Mouse (Mus musculus) hindbrain, postnatal 0 days (tissue): Measurements from ENCODE around the gene Ntm. TPM values are rescaled to one million over a fixed set of nuclear protein-coding genes. Genes with fewer than 3 reads are reported as not detected.
A peak's percentile ranks its signal among the peaks of the same experiment; 100 is the strongest.

Source experiments
- ATAC-seq: fragments of 200-750 bp; cut with Nextera tagmentation; 2 replicates; pipeline ENCODE4 v1.8.0; 2017; ENCODE audit warnings: mild to moderate bottlenecking, moderate TSS enrichment, moderate library complexity
- DNase-seq: peaks from one replicate; pipeline ENCODE4 v3.0.0-alpha.2; 2015; ENCODE audit warnings: low spot score
- H3K27ac ChIP-seq: fragments of 300-500 bp; sonication (generic); 2 replicates; pipeline ENCODE4 v1.5.1; 2014; ENCODE audit warnings: mild to moderate bottlenecking
- H3K27me3 ChIP-seq: fragments of 300-500 bp; sonication (generic); 2 replicates; pipeline ENCODE4 v1.6.1; 2014; ENCODE audit warnings: low read length, mixed read lengths; ENCODE audit not compliant: insufficient read depth
- H3K36me3 ChIP-seq: fragments of 300-500 bp; sonication (generic); 2 replicates; pipeline ENCODE4 v1.6.1; 2014; ENCODE audit warnings: low read length, mixed read lengths; ENCODE audit not compliant: insufficient read depth
- H3K4me1 ChIP-seq: fragments of 300-500 bp; sonication (generic); 2 replicates; pipeline ENCODE4 v1.6.1; 2014; ENCODE audit warnings: antibody characterized with exemption, low read length, mixed read lengths; ENCODE audit not compliant: insufficient read depth
- H3K4me2 ChIP-seq: fragments of 300-500 bp; sonication (generic); 2 replicates; pipeline ENCODE4 v1.6.1; 2014; ENCODE audit warnings: low read depth, mild to moderate bottlenecking, low read length, moderate library complexity, mixed read lengths
- H3K4me3 ChIP-seq: fragments of 300-500 bp; sonication (generic); 2 replicates; pipeline ENCODE4 v1.5.1; 2014; ENCODE audit warnings: low read length
- H3K9ac ChIP-seq: fragments of 300-500 bp; sonication (generic); replicated peaks from 2 replicates; pipeline ENCODE4 v1.6.1; 2014; ENCODE audit warnings: mild to moderate bottlenecking, low read length, moderate library complexity, mixed read lengths
- H3K9me3 ChIP-seq: fragments of 300-500 bp; sonication (generic); 2 replicates; pipeline ENCODE4 v1.6.1; 2016; ENCODE audit warnings: low read length, mixed read lengths
- CTCF ChIP-seq: IDR thresholded peaks from 2 replicates; pipeline ENCODE4 v1.5.1; 2016; ENCODE audit warnings: antibody characterized with exemption, control low read depth, low read depth
- WGBS: fragments of 180-500 bp; shearing (Covaris S2); extraction: QIAGEN DNeasy Blood & Tissue Kit; methylation state at CpG from one replicate; pipeline ENCODE4 v1.1.7; 2014; 5-methylcytosine and 5-hydroxymethylcytosine counted together
- polyA plus RNA-seq: library from polyadenylated mRNA; unstranded; fragments of >200 nt; fragmentation: Nextera tagmentation; extraction: Ambion mirVana; gene quantifications from 2 replicates; pipeline ENCODE4 v1.2.1, GENCODE M21; 2015
- total RNA-seq: library from RNA; depleted of rRNA; stranded (reverse); fragments of >200 nt; gene quantifications from 2 replicates; pipeline ENCODE4 v1.2.3, GENCODE M21; 2014; rRNA removed

Gene Ntm
- total RNA-seq (191 and 208 TPM in 2 replicates), polyA plus RNA-seq (268 and 269 TPM in 2 replicates)

GRCm38 (mm10) chr9:29962978-29963377, at the start of gene Ntm:
Ntm (minus strand) TSS chr9:29963141.
- 3% methylated on average over 8 of the region's 8 CpGs for WGBS
- Histone ChIP-seq H3K27me3 (no peaks in the 10 kb centered on the region), H3K9me3 (no peaks in the 10 kb centered on the region), H3K4me1 (peaks cover 21% of the 10 kb centered on the region), H3K4me3 (peak within 1 kb of the TSS; percentile 56), H3K4me2 (peak within 1 kb of the TSS; percentile 62), H3K9ac (peak within 1 kb of the TSS; percentile 70), H3K27ac (peak within 1 kb of the TSS; percentile 72), H3K36me3 (no peaks in the 10 kb centered on the region)
- DNase-seq: peak; percentile 89
- TF ChIP-seq CTCF: no peak
- ATAC-seq: peak; percentile 90

- no peaks in the 10 kb centered on the region for H3K36me3 ChIP-seq
- no peak for ATAC-seq
- no peak for DNase-seq
These were observed 42.8 kb upstream of the Ntm start for GRCm38 (mm10) chr9:30005701-30006100.

GRCm38 (mm10) chr9:30003612-30004011, 40.7 kb upstream of the Ntm start:
- ATAC-seq (no peak), DNase-seq (peak; percentile 65)
- Histone ChIP-seq H3K9ac (no peak overlapping the region), H3K27me3 (no peaks in the 10 kb centered on the region), H3K4me3 (no peak overlapping the region), H3K4me2 (no peak overlapping the region), H3K4me1 (no peaks in the 10 kb centered on the region), H3K36me3 (no peaks in the 10 kb centered on the region), H3K9me3 (no peaks in the 10 kb centered on the region), H3K27ac (no peak overlapping the region)
- TF ChIP-seq CTCF: peak; percentile 74
- WGBS: 17% methylated on average over 3 of the region's 3 CpGs

More at GRCm38 (mm10) chr9:30005701-30006100, 42.8 kb upstream of the Ntm start:
- Histone ChIP-seq H3K27ac (no peak overlapping the region), H3K4me2 (no peak overlapping the region), H3K4me3 (no peak overlapping the region), H3K9ac (no peak overlapping the region), H3K4me1 (no peaks in the 10 kb centered on the region), H3K9me3 (no peaks in the 10 kb centered on the region), H3K27me3 (no peaks in the 10 kb centered on the region)
- 79% methylated on average over 8 of the region's 8 CpGs for WGBS
- no peak for TF ChIP-seq CTCF

- no peak for ATAC-seq
- 58% methylated on average over 5 of the region's 5 CpGs for WGBS
- TF ChIP-seq CTCF: no peak
These were observed 18.4 kb upstream of the Ntm start for GRCm38 (mm10) chr9:29981177-29981915.

GRCm38 (mm10) chr9:29961954-29962867, 730 bp downstream of the Ntm start:
- Histone ChIP-seq H3K9ac (peak overlapping the region; percentile 70), H3K4me3 (peak overlapping the region; percentile 56), H3K36me3 (no peaks in the 10 kb centered on the region), H3K27ac (peak overlapping the region; percentile 72), H3K4me1 (peaks cover 21% of the 10 kb centered on the region), H3K4me2 (peak overlapping the region; percentile 62), H3K9me3 (no peaks in the 10 kb centered on the region), H3K27me3 (no peaks in the 10 kb centered on the region)
- peak; percentile 72; the same call in 1 of the 2 replicates for ATAC-seq
- 1% methylated on average over 38 of the region's 38 CpGs for WGBS
- TF ChIP-seq CTCF: no peak
- DNase-seq: peak; percentile 67

More at GRCm38 (mm10) chr9:29981177-29981915, 18.4 kb upstream of the Ntm start:
- Histone ChIP-seq H3K36me3 (no peaks in the 10 kb centered on the region), H3K4me2 (no peak overlapping the region), H3K4me1 (no peaks in the 10 kb centered on the region), H3K27me3 (no peaks in the 10 kb centered on the region), H3K4me3 (no peak overlapping the region), H3K27ac (no peak overlapping the region), H3K9ac (no peak overlapping the region), H3K9me3 (no peaks in the 10 kb centered on the region)
- no peak for DNase-seq

GRCm38 (mm10) chr9:29961512-29961911, 1.4 kb downstream of the Ntm start:
- no peak for ATAC-seq
- Histone ChIP-seq H3K27ac (peak overlapping the region; percentile 72; the same call in 1 of the 2 replicates), H3K4me3 (peak overlapping the region; percentile 56), H3K36me3 (no peaks in the 10 kb centered on the region), H3K4me2 (peak overlapping the region; percentile 62), H3K4me1 (peaks cover 25% of the 10 kb centered on the region), H3K9ac (peak overlapping the region; percentile 70), H3K27me3 (no peaks in the 10 kb centered on the region), H3K9me3 (no peaks in the 10 kb centered on the region)
- DNase-seq: no peak
- no peak for TF ChIP-seq CTCF
- WGBS: 17% methylated on average over 2 of the region's 2 CpGs
